Mouse (Mus musculus): ENCODE measurements around the gene Speer3. TPM values are rescaled to one million over a fixed set of nuclear protein-coding genes. Genes with fewer than 3 reads are reported as not detected.
"Not testable (repeated sequence)": the region's sequence is repeated elsewhere in the genome, so short reads cannot be mapped to it uniquely, and the experiment has no call there.

The Speer3 gene
- total RNA-seq (2014; rRNA removed) (not detected in 2 replicates), polyA plus RNA-seq (2015; fragmentation: Nextera tagmentation; extraction: Ambion mirVana) (not detected in 2 replicates)

- no peak within 1 kb of the TSS for H3K9ac ChIP-seq (replicated peaks; ENCODE audit: low read length, poor library complexity, severe bottlenecking)
- TF ChIP-seq CTCF (IDR thresholded peaks at IDR 0.05): no peak
- H3K27me3 ChIP-seq (ENCODE audit: insufficient read depth, low read length): no peaks in the 10 kb centered on the region
- 83% methylated on average over 1 of the region's 1 CpGs for WGBS
- no peaks in the 10 kb centered on the region for H3K9me3 ChIP-seq (ENCODE audit: low read length)
- H3K27ac ChIP-seq (ENCODE audit: low read depth, low read length): no peak within 1 kb of the TSS
- H3K4me2 ChIP-seq (ENCODE audit: low read depth, low read length, poor library complexity, severe bottlenecking): no peak within 1 kb of the TSS
- H3K36me3 ChIP-seq (ENCODE audit: insufficient read depth, low read length): no peaks in the 10 kb centered on the region
- DNase-seq (ENCODE audit: low spot score) (no peak), ATAC-seq (ENCODE audit: low FRiP score) (no peak)
- H3K4me1 ChIP-seq (ENCODE audit: insufficient read depth, low read length): no peaks in the 10 kb centered on the region
- H3K4me3 ChIP-seq (ENCODE audit: low read depth, low read length): no peak within 1 kb of the TSS
Observed at GRCm38 (mm10) chr5:13791319-13791718, at the start of gene Speer3. Speer3 (plus strand) TSS chr5:13791619.

- DNase-seq (ENCODE audit: low spot score); H3K4me1 ChIP-seq (ENCODE audit: insufficient read depth, low read length); H3K4me2 ChIP-seq (ENCODE audit: low read depth, low read length, poor library complexity, severe bottlenecking); H3K4me3 ChIP-seq (ENCODE audit: low read depth, low read length); H3K27ac ChIP-seq (ENCODE audit: low read depth, low read length); ATAC-seq (ENCODE audit: low FRiP score); H3K27me3 ChIP-seq (ENCODE audit: insufficient read depth, low read length); H3K36me3 ChIP-seq (ENCODE audit: insufficient read depth, low read length); H3K9ac ChIP-seq (replicated peaks; ENCODE audit: low read length, poor library complexity, severe bottlenecking); H3K9me3 ChIP-seq (ENCODE audit: low read length): not testable (repeated sequence)
- WGBS: 62% methylated on average over 2 of the region's 2 CpGs
Observed at GRCm38 (mm10) chr5:13810496-13810895, 19.1 kb downstream of the Speer3 start.

GRCm38 (mm10) chr5:13825108-13825507, 33.7 kb downstream of the Speer3 start:
- H3K27me3 ChIP-seq (ENCODE audit: insufficient read depth, low read length): no peaks in the 10 kb centered on the region
- H3K27ac ChIP-seq (ENCODE audit: low read depth, low read length): no peak overlapping the region
- H3K9me3 ChIP-seq (ENCODE audit: low read length): no peaks in the 10 kb centered on the region
- TF ChIP-seq CTCF (IDR thresholded peaks at IDR 0.05): no peak
- H3K4me2 ChIP-seq (ENCODE audit: low read depth, low read length, poor library complexity, severe bottlenecking): no peak overlapping the region
- no peaks in the 10 kb centered on the region for H3K4me1 ChIP-seq (ENCODE audit: insufficient read depth, low read length)
- H3K9ac ChIP-seq (replicated peaks; ENCODE audit: low read length, poor library complexity, severe bottlenecking): no peak overlapping the region
- H3K36me3 ChIP-seq (ENCODE audit: insufficient read depth, low read length): no peaks in the 10 kb centered on the region
- H3K4me3 ChIP-seq (ENCODE audit: low read depth, low read length): no peak overlapping the region
- DNase-seq (ENCODE audit: low spot score) (no peak), ATAC-seq (ENCODE audit: low FRiP score) (no peak)

GRCm38 (mm10) chr5:13826708-13827107, 35.3 kb downstream of the Speer3 start:
- no peak for TF ChIP-seq CTCF (IDR thresholded peaks at IDR 0.05)
- H3K36me3 ChIP-seq (ENCODE audit: insufficient read depth, low read length): no peaks in the 10 kb centered on the region
- ATAC-seq (ENCODE audit: low FRiP score) (no peak), DNase-seq (ENCODE audit: low spot score) (no peak)
- no peak overlapping the region for H3K4me3 ChIP-seq (ENCODE audit: low read depth, low read length)
- H3K27ac ChIP-seq (ENCODE audit: low read depth, low read length): no peak overlapping the region
- H3K9ac ChIP-seq (replicated peaks; ENCODE audit: low read length, poor library complexity, severe bottlenecking): no peak overlapping the region
- no peaks in the 10 kb centered on the region for H3K4me1 ChIP-seq (ENCODE audit: insufficient read depth, low read length)
- H3K27me3 ChIP-seq (ENCODE audit: insufficient read depth, low read length): no peaks in the 10 kb centered on the region
- H3K9me3 ChIP-seq (ENCODE audit: low read length): no peaks in the 10 kb centered on the region
- H3K4me2 ChIP-seq (ENCODE audit: low read depth, low read length, poor library complexity, severe bottlenecking): no peak overlapping the region

GRCm38 (mm10) chr5:13844317-13844716, 52.9 kb downstream of the Speer3 start:
- H3K4me2 ChIP-seq (ENCODE audit: low read depth, low read length, poor library complexity, severe bottlenecking): no peak overlapping the region
- H3K9me3 ChIP-seq (ENCODE audit: low read length): no peaks in the 10 kb centered on the region
- H3K4me1 ChIP-seq (ENCODE audit: insufficient read depth, low read length): no peaks in the 10 kb centered on the region
- no peak overlapping the region for H3K27ac ChIP-seq (ENCODE audit: low read depth, low read length)
- no peak for TF ChIP-seq CTCF (IDR thresholded peaks at IDR 0.05)
- H3K27me3 ChIP-seq (ENCODE audit: insufficient read depth, low read length): no peaks in the 10 kb centered on the region
- ATAC-seq (ENCODE audit: low FRiP score) (no peak), DNase-seq (ENCODE audit: low spot score) (no peak)
- no peaks in the 10 kb centered on the region for H3K36me3 ChIP-seq (ENCODE audit: insufficient read depth, low read length)
- no peak overlapping the region for H3K4me3 ChIP-seq (ENCODE audit: low read depth, low read length)
- H3K9ac ChIP-seq (replicated peaks; ENCODE audit: low read length, poor library complexity, severe bottlenecking): no peak overlapping the region

Other genes starting within 250 kb of the Speer3 start
- gene Sema3e, start 233.7 kb downstream of the Speer3 start, total RNA-seq (2014; rRNA removed): 5.2 and 6.4 TPM in 2 replicates
- gene Sema3e, start 233.7 kb downstream of the Speer3 start, polyA plus RNA-seq (2015; fragmentation: Nextera tagmentation; extraction: Ambion mirVana): 2.8 and 3.0 TPM in 2 replicates